Mouse (Mus musculus) gonadal fat pad, adult 2 months (tissue): ENCODE data around the gene Smg9. TPM values are rescaled to one million over a fixed set of nuclear protein-coding genes. Genes with fewer than 3 reads are reported as not detected.

ENCODE experiments used
- polyA plus RNA-seq: library from polyadenylated mRNA; depleted of rRNA; stranded (reverse); fragments of >200 nt; gene quantifications from 2 replicates; pipeline ENCODE4 v1.2.3, GENCODE M21; 2012; rRNA removed

Smg9 gene
- polyA plus RNA-seq, 1 experiment: 58.6 TPM

Other genes with a start within 250 kb of the Smg9 start
- 0.18 and 0.27 TPM in 2 replicates for gene Zfp114, start 224.6 kb upstream of the Smg9 start, polyA plus RNA-seq
- 3.0 and 3.6 TPM in 2 replicates for gene Zfp111, start 188.2 kb upstream of the Smg9 start, polyA plus RNA-seq
- 1.6 TPM in 2 replicates for gene Zfp109, start 162.1 kb upstream of the Smg9 start, polyA plus RNA-seq
- gene Zfp108, start 144.8 kb upstream of the Smg9 start, polyA plus RNA-seq: 1.8 and 1.9 TPM in 2 replicates
- gene Zfp93, start 129.2 kb upstream of the Smg9 start, polyA plus RNA-seq: 2.4 and 3.2 TPM in 2 replicates
- 9.0 and 9.8 TPM in 2 replicates for gene Zfp61, start 98.4 kb upstream of the Smg9 start, polyA plus RNA-seq
- gene Zfp94, start 83.0 kb upstream of the Smg9 start, polyA plus RNA-seq: 7.2 and 7.4 TPM in 2 replicates
- 1.5 and 8.3 TPM in 2 replicates for gene Tescl, start 65.7 kb upstream of the Smg9 start, polyA plus RNA-seq
- gene Lypd5, start 50.4 kb upstream of the Smg9 start, polyA plus RNA-seq: 0.04 TPM in 1 of 2 replicates, not detected in the other
- 7.3 and 10.2 TPM in 2 replicates for gene Kcnn4, start 29.4 kb upstream of the Smg9 start, polyA plus RNA-seq
- 7.9 and 10.0 TPM in 2 replicates for gene Irgc1, start 52.7 kb downstream of the Smg9 start, polyA plus RNA-seq
- gene Plaur, start 62.9 kb downstream of the Smg9 start, polyA plus RNA-seq: 7.1 and 11.3 TPM in 2 replicates
- 3.0 and 5.7 TPM in 2 replicates for gene Cadm4, start 82.4 kb downstream of the Smg9 start, polyA plus RNA-seq
- gene Zfp428, start 107.4 kb downstream of the Smg9 start, polyA plus RNA-seq: 5.2 and 6.6 TPM in 2 replicates
- gene AC161166.1, start 112.8 kb downstream of the Smg9 start, polyA plus RNA-seq: 0.35 and 0.72 TPM in 2 replicates
- 16.0 TPM in 2 replicates for gene Irgq, start 131.1 kb downstream of the Smg9 start, polyA plus RNA-seq
- 0.32 and 0.41 TPM in 2 replicates for gene Pinlyp, start 146.5 kb downstream of the Smg9 start, polyA plus RNA-seq
- 39.2 and 43.6 TPM in 2 replicates for gene Xrcc1, start 146.7 kb downstream of the Smg9 start, polyA plus RNA-seq
- gene Ethe1, start 187.9 kb downstream of the Smg9 start, polyA plus RNA-seq: 13.5 and 17.7 TPM in 2 replicates
- 0.04 and 0.06 TPM in 2 replicates for gene Zfp575, start 188.0 kb downstream of the Smg9 start, polyA plus RNA-seq
- gene Phldb3, start 211.1 kb downstream of the Smg9 start, polyA plus RNA-seq: 2.4 and 3.4 TPM in 2 replicates
- gene Lypd3, start 236.9 kb downstream of the Smg9 start, polyA plus RNA-seq: 1.5 and 1.9 TPM in 2 replicates